Mouse (Mus musculus): ENCODE data around the gene Sez6l. TPM values are rescaled to one million over a fixed set of nuclear protein-coding genes. Genes with fewer than 3 reads are reported as not detected.

Gene Sez6l
- total and polyA plus RNA-seq, 3 experiments = not detected

- no peaks in the 10 kb centered on the region for H3K36me3 ChIP-seq (replicated peaks in 1 of 2; ENCODE audit: control insufficient read depth in 1 of 2, insufficient read depth in 1 of 2, low read length in 1 of 2)
- TF ChIP-seq UBTF (IDR thresholded peaks at IDR 0.05; ENCODE audit: low read depth, low read length) = no peak
- TF ChIP-seq KAT2A (IDR thresholded peaks at IDR 0.05; ENCODE audit: insufficient replicate concordance, low read length) = no peak
- TF ChIP-seq ZMIZ1 (IDR thresholded peaks at IDR 0.05; ENCODE audit: low read depth, low read length) = no peak
- TF ChIP-seq MYC (IDR thresholded peaks at IDR 0.05; ENCODE audit: low read depth, low read length) = no peak
- TF ChIP-seq EP300 (IDR thresholded peaks at IDR 0.05; ENCODE audit: low read length) = no peak
- TF ChIP-seq RCOR1 (conservative IDR thresholded peaks at IDR 0.05; ENCODE audit: low read depth, low read length) = no peak
- no peak for TF ChIP-seq JUN (IDR thresholded peaks at IDR 0.05; ENCODE audit: insufficient read depth, low read depth, low read length)
- TF ChIP-seq ELF1 (IDR thresholded peaks at IDR 0.05; ENCODE audit: low read depth, low read length) = no peak
- in situ Hi-C loops (cut with MboI; ENCODE audit: low pct_ligation_motif_present, low pct_unique_long_range_greater_than_20kb, low sequenced_read_pairs) (no loop called here), dilution Hi-C loops (cut with MboI; ENCODE audit: extremely low pct_ligation_motif_present, extremely low pct_unique_long_range_greater_than_20kb, low sequenced_read_pairs) (no loop called here)
- no peak within 1 kb of the TSS for H3K4me3 ChIP-seq (replicated peaks in 1 of 3; ENCODE audit: low read depth in 2 of 3, low read length in 2 of 3, poor library complexity in 1 of 3)
- H3K27ac ChIP-seq (ENCODE audit: insufficient read depth, low read depth) = no peak within 1 kb of the TSS
- H3K9me3 ChIP-seq (replicated peaks; ENCODE audit: low read length) = peaks cover 2% of the 10 kb centered on the region
- no peak for DNase-seq (ENCODE audit: extremely low read depth)
- H3K4me1 ChIP-seq (ENCODE audit: control insufficient read depth in 1 of 2, insufficient read depth in 2 of 2) = no peaks in the 10 kb centered on the region
- no peaks in the 10 kb centered on the region for H3K79me2 ChIP-seq (replicated peaks; ENCODE audit: control insufficient read depth, extremely low read depth, insufficient read depth, poor library complexity, severe bottlenecking)
- no peak within 1 kb of the TSS for H3K9ac ChIP-seq (ENCODE audit: insufficient read depth, low read depth)
- no peak within 1 kb of the TSS for H3K4me2 ChIP-seq (ENCODE audit: insufficient read depth, low read depth, poor library complexity, severe bottlenecking)
- H3K27me3 ChIP-seq (replicated peaks) = peaks cover 40% of the 10 kb centered on the region
These were observed 182.1 kb downstream of the Sez6l start, which contains the start of gene Asphd2 for GRCm38 (mm10) chr5:112394779-112395443. Gene Asphd2, minus strand, starts transcription at chr5:112394866.

- TF ChIP-seq MYC (IDR thresholded peaks at IDR 0.05; ENCODE audit: low read depth, low read length) (no peak), USF1 (IDR thresholded peaks at IDR 0.05; ENCODE audit: low read depth, low read length) (no peak), MAX (IDR thresholded peaks at IDR 0.05; ENCODE audit: low read length) (no peak), TBP (conservative IDR thresholded peaks at IDR 0.05; ENCODE audit: low read depth, low read length) (no peak), ZNF384 (IDR thresholded peaks at IDR 0.05; ENCODE audit: low read depth, low read length) (no peak), RCOR1 (conservative IDR thresholded peaks at IDR 0.05; ENCODE audit: low read depth, low read length) (no peak), ZMIZ1 (IDR thresholded peaks at IDR 0.05; ENCODE audit: low read depth, low read length) (no peak), CHD2 (IDR thresholded peaks at IDR 0.05; ENCODE audit: low read length) (no peak), PAX5 (IDR thresholded peaks at IDR 0.05; ENCODE audit: low read length) (no peak), RAD21 (IDR thresholded peaks at IDR 0.05; ENCODE audit: low read depth, low read length) (no peak), MXI1 (IDR thresholded peaks at IDR 0.05; ENCODE audit: low read depth, low read length) (no peak)
These were observed 182.6 kb downstream of the Sez6l start for GRCm38 (mm10) chr5:112394415-112394763.

More at GRCm38 (mm10) chr5:112394415-112394763, 182.6 kb downstream of the Sez6l start:
- Histone ChIP-seq H3K9ac (ENCODE audit: insufficient read depth, low read depth) (no peak overlapping the region), H3K9me3 (replicated peaks; ENCODE audit: low read length) (peaks cover 2% of the 10 kb centered on the region), H3K36me3 (replicated peaks in 1 of 2; ENCODE audit: control insufficient read depth in 1 of 2, insufficient read depth in 1 of 2, low read length in 1 of 2) (no peaks in the 10 kb centered on the region), H3K27ac (ENCODE audit: insufficient read depth, low read depth) (no peak overlapping the region), H3K4me1 (ENCODE audit: control insufficient read depth in 1 of 2, insufficient read depth in 2 of 2) (no peaks in the 10 kb centered on the region), H3K4me3 (replicated peaks in 1 of 3; ENCODE audit: low read depth in 2 of 3, low read length in 2 of 3, poor library complexity in 1 of 3) (no peak overlapping the region), H3K27me3 (replicated peaks) (peaks cover 40% of the 10 kb centered on the region), H3K79me2 (replicated peaks; ENCODE audit: control insufficient read depth, extremely low read depth, insufficient read depth, poor library complexity, severe bottlenecking) (no peaks in the 10 kb centered on the region), H3K4me2 (ENCODE audit: insufficient read depth, low read depth, poor library complexity, severe bottlenecking) (no peak overlapping the region)
- dilution Hi-C loops (cut with MboI; ENCODE audit: extremely low pct_ligation_motif_present, extremely low pct_unique_long_range_greater_than_20kb, low sequenced_read_pairs) = no loop called here
- in situ Hi-C loops (cut with MboI; ENCODE audit: low pct_ligation_motif_present, low pct_unique_long_range_greater_than_20kb, low sequenced_read_pairs) = no loop called here
- no peak for DNase-seq (ENCODE audit: extremely low read depth)
